Mouse (Mus musculus): ENCODE data around the gene Plch1.

- TF ChIP-seq POLR2A (IDR thresholded peaks at IDR 0.05; ENCODE audit: insufficient read length, low read depth), result no peak
- no peak for TF ChIP-seq USF1 (IDR thresholded peaks at IDR 0.05; ENCODE audit: low read depth)
Observed at GRCm38 (mm10) chr3:63692727-63693126, 206.5 kb downstream of the Plch1 start.

All from myocyte (in vitro differentiated cells).